In the genomic region with DNA sequence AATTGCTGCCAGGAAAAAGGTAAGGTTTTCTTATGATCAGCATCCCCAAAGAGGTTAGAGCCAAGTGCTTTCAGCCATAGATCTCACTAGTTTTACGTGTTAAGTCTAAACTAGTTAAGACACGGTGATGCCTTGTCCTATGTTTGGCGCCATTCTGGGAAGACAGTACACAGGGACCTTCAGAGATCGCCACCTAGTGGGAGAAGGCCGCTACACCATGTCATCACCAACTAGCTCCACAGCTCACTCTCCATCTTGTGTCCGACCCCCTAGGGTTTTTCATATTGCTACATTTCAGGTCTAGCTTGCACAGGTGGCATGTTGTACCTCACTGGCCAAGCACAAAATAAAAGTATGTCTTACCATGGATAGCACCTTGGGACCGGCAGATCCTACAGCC, we compare ENCODE assay signal across 9 mouse cellular contexts. TPM values are rescaled to one million over a fixed set of nuclear protein-coding genes. Genes with fewer than 3 reads are reported as not detected.
DNase-seq lines count a peak whose midpoint lies in the region; ATAC-seq and TF ChIP-seq lines count a peak whose summit lies in the region.
"Had no signal": no experiment of that assay in that cellular context is flagged by ENCODE, and none has a peak within 500 bp of the region (broad histone marks: within the 10 kb centered on the region; RNA-seq: fewer than 3 reads in every experiment).

No protein-coding gene starts in this region.

- peaks cover 42% of the 10 kb centered on the region for H3K4me1 ChIP-seq in E14TG2a.4 (replicated peaks; ENCODE audit: low read depth, low read length)
- no peaks in the 10 kb centered on the region for H3K4me1 ChIP-seq in embryonic facial prominence, embryonic 11.5 days (ENCODE audit: control insufficient read depth, insufficient read depth, low read length)
- peaks cover 3% of the 10 kb centered on the region; the same call in 1 of the 2 replicates for H3K4me1 ChIP-seq in heart, embryonic 10.5 days
- no peaks in the 10 kb centered on the region for H3K4me1 ChIP-seq in lung, adult 2 months (ENCODE audit: control insufficient read depth, insufficient read depth, low read length)

- no peak overlapping the region for H3K27ac ChIP-seq in embryonic facial prominence, embryonic 11.5 days (replicated peaks; ENCODE audit: low read depth, low read length)
- no peak overlapping the region for H3K27ac ChIP-seq in heart, embryonic 10.5 days
- H3K27ac ChIP-seq: limb, embryonic 13.5 days had no signal

- TF ChIP-seq CTCF in E14TG2a.4 (conservative IDR thresholded peaks at IDR 0.05; ENCODE audit: low read length): peak; percentile 49
- TF ChIP-seq CTCF in lung, adult 2 months (IDR thresholded peaks at IDR 0.05; ENCODE audit: insufficient read depth, low read length): peak; percentile 98

- ATAC-seq in embryonic facial prominence, embryonic 11.5 days (replicated peaks; ENCODE audit: insufficient number of reproducible peaks, low FRiP score, low TSS enrichment, low read depth): peak; percentile 37

- no peaks in the 10 kb centered on the region for H3K27me3 ChIP-seq in E14TG2a.4 (ENCODE audit: insufficient read depth, low read length)
- no peaks in the 10 kb centered on the region for H3K27me3 ChIP-seq in embryonic facial prominence, embryonic 11.5 days (ENCODE audit: control insufficient read depth, insufficient read depth, low read length)
- no peaks in the 10 kb centered on the region for H3K27me3 ChIP-seq in heart, embryonic 10.5 days (ENCODE audit: insufficient read depth, poor library complexity, severe bottlenecking)
- H3K27me3 ChIP-seq: limb, embryonic 13.5 days had no signal

- peak; percentile 76 to 77 for DNase-seq in adrenal gland, postnatal 36 days
- DNase-seq in embryonic facial prominence, embryonic 11.5 days (ENCODE audit: low spot score): peak; percentile 90
- peak; percentile 82 for DNase-seq in heart, embryonic 10.5 days (ENCODE audit: low spot score)
- peak; percentile 80 to 90 for DNase-seq in kidney, postnatal 36 days
- DNase-seq in lung, adult 2 months: peak; percentile 71
- DNase-seq in ovary, postnatal 14 days (ENCODE audit: low spot score): peak; percentile 56
- peak; percentile 51 to 83 for DNase-seq in thymus, postnatal 10 days (ENCODE audit: low spot score in 2 of 2)

- no peak overlapping the region for H3K4me2 ChIP-seq in embryonic facial prominence, embryonic 11.5 days (ENCODE audit: low read depth, low read length)
- H3K4me2 ChIP-seq: limb, embryonic 13.5 days had no signal

- H3K9ac ChIP-seq in embryonic facial prominence, embryonic 11.5 days (replicated peaks; ENCODE audit: low read length): no peak overlapping the region
- H3K9ac ChIP-seq: limb, embryonic 13.5 days had no signal

- H3K9me3 ChIP-seq in E14TG2a.4 (ENCODE audit: low read length): no peaks in the 10 kb centered on the region
- no peaks in the 10 kb centered on the region for H3K9me3 ChIP-seq in embryonic facial prominence, embryonic 11.5 days (replicated peaks; ENCODE audit: control insufficient read depth, low read length)
- H3K9me3 ChIP-seq in heart, embryonic 10.5 days: no peaks in the 10 kb centered on the region
- H3K9me3 ChIP-seq: limb, embryonic 13.5 days had no signal

- no peaks in the 10 kb centered on the region for H3K36me3 ChIP-seq in E14TG2a.4 (ENCODE audit: insufficient read depth, low read length)
- H3K36me3 ChIP-seq in embryonic facial prominence, embryonic 11.5 days (replicated peaks; ENCODE audit: control insufficient read depth, insufficient read depth, low read depth, low read length): no peaks in the 10 kb centered on the region
- H3K36me3 ChIP-seq in heart, embryonic 10.5 days: no peaks in the 10 kb centered on the region
- H3K36me3 ChIP-seq: limb, embryonic 13.5 days had no signal

- H3K4me3 ChIP-seq in E14TG2a.4 (replicated peaks; ENCODE audit: low read length): no peak overlapping the region
- H3K4me3 ChIP-seq in embryonic facial prominence, embryonic 11.5 days (ENCODE audit: low read depth, low read length): no peak overlapping the region
- H3K4me3 ChIP-seq in heart, embryonic 10.5 days: no peak overlapping the region
- no peak overlapping the region for H3K4me3 ChIP-seq in lung, adult 2 months (replicated peaks; ENCODE audit: extremely low read depth, low read depth, low read length)
- H3K4me3 ChIP-seq: limb, embryonic 13.5 days had no signal

- WGBS in embryonic facial prominence, embryonic 11.5 days: 14% methylated on average over 7 of the region's 7 CpGs
- WGBS in heart, embryonic 10.5 days: 16% methylated on average over 7 of the region's 7 CpGs
- 12% methylated on average over 7 of the region's 7 CpGs for WGBS in lung, adult 2 months

- no peak for TF ChIP-seq POLR2A in lung, adult 2 months (IDR thresholded peaks at IDR 0.05; ENCODE audit: borderline replicate concordance, extremely low read depth, low read depth, low read length)

RNA-seq across cellular contexts. Expression of gene Ccdc38, which starts 8.6 kb away (rescaled TPM):
- total RNA-seq in adrenal gland, postnatal 36 days (2021): not detected
- polyA plus RNA-seq in embryonic facial prominence, embryonic 11.5 days (2014; fragmentation: Nextera tagmentation; extraction: Ambion mirVana): 0.43 and 0.46 TPM in 2 replicates
- polyA plus RNA-seq in heart, embryonic 10.5 days (2016; fragmentation: Nextera tagmentation; extraction: Ambion mirVana): 0.17 and 0.35 TPM in 2 replicates
- 0.04 and 0.05 TPM in 2 replicates for polyA plus RNA-seq in lung, adult 2 months (2012; rRNA removed)

RNA-seq across cellular contexts. Expression of gene Amdhd1, which starts 9.2 kb away (rescaled TPM):
- under 1 TPM in 1 of 2 experiments, not detected in 1; 0.17 TPM for total RNA-seq in adrenal gland, postnatal 36 days (2021)
- 0.25 and 0.31 TPM in 2 replicates for polyA plus RNA-seq in embryonic facial prominence, embryonic 11.5 days (2014; fragmentation: Nextera tagmentation; extraction: Ambion mirVana)
- polyA plus RNA-seq in heart, embryonic 10.5 days (2016; fragmentation: Nextera tagmentation; extraction: Ambion mirVana): 0.26 and 1.5 TPM in 2 replicates
- polyA plus RNA-seq in lung, adult 2 months (2012; rRNA removed): 0.18 and 0.31 TPM in 2 replicates

RNA-seq across cellular contexts. Expression of gene Snrpf, which starts 40.5 kb away (rescaled TPM):
- total RNA-seq in adrenal gland, postnatal 36 days (2021): 10 to 100 TPM; 15.3 to 17.3 TPM
- polyA plus RNA-seq in embryonic facial prominence, embryonic 11.5 days (2014; fragmentation: Nextera tagmentation; extraction: Ambion mirVana): 137 and 140 TPM in 2 replicates
- polyA plus RNA-seq in heart, embryonic 10.5 days (2016; fragmentation: Nextera tagmentation; extraction: Ambion mirVana): 108 and 145 TPM in 2 replicates
- polyA plus RNA-seq in lung, adult 2 months (2012; rRNA removed): 26.2 and 43.0 TPM in 2 replicates
